Mouse (Mus musculus): ENCODE results near the gene Vps50. TPM values are rescaled to one million over a fixed set of nuclear protein-coding genes. Genes with fewer than 3 reads are reported as not detected.
"Not testable (repeated sequence)": the region's sequence is repeated elsewhere in the genome, so short reads cannot be mapped to it uniquely, and the experiment has no call there.

Vps50 gene
- polyA plus RNA-seq, 1 experiment from 2014 or later = 40.2 TPM

GRCm38 (mm10) chr6:3562301-3562700, 64.1 kb downstream of the Vps50 start:
- H3K4me1 ChIP-seq (ENCODE audit: control insufficient read depth, insufficient read depth, low read length) = no peaks in the 10 kb centered on the region
- H3K9me3 ChIP-seq (replicated peaks; ENCODE audit: control insufficient read depth, low read length) = no peaks in the 10 kb centered on the region
- ATAC-seq (replicated peaks; ENCODE audit: insufficient number of reproducible peaks, low FRiP score, low TSS enrichment, low read depth) (no peak), DNase-seq (ENCODE audit: low spot score) (no peak)
- H3K9ac ChIP-seq (replicated peaks; ENCODE audit: low read length) = no peak overlapping the region
- no peak overlapping the region for H3K4me3 ChIP-seq (ENCODE audit: low read depth, low read length)
- no peaks in the 10 kb centered on the region for H3K27me3 ChIP-seq (ENCODE audit: control insufficient read depth, insufficient read depth, low read length)
- no peak overlapping the region for H3K27ac ChIP-seq (replicated peaks; ENCODE audit: low read depth, low read length)
- H3K4me2 ChIP-seq (ENCODE audit: low read depth, low read length) = no peak overlapping the region
- H3K36me3 ChIP-seq (replicated peaks; ENCODE audit: control insufficient read depth, insufficient read depth, low read depth, low read length) = no peaks in the 10 kb centered on the region

GRCm38 (mm10) chr6:3564118-3564517, 65.9 kb downstream of the Vps50 start:
- not testable (repeated sequence) for H3K4me3 ChIP-seq (ENCODE audit: low read depth, low read length); H3K27ac ChIP-seq (replicated peaks; ENCODE audit: low read depth, low read length); ATAC-seq (replicated peaks; ENCODE audit: insufficient number of reproducible peaks, low FRiP score, low TSS enrichment, low read depth); DNase-seq (ENCODE audit: low spot score); H3K36me3 ChIP-seq (replicated peaks; ENCODE audit: control insufficient read depth, insufficient read depth, low read depth, low read length); H3K27me3 ChIP-seq (ENCODE audit: control insufficient read depth, insufficient read depth, low read length); H3K4me2 ChIP-seq (ENCODE audit: low read depth, low read length); H3K9me3 ChIP-seq (replicated peaks; ENCODE audit: control insufficient read depth, low read length); H3K4me1 ChIP-seq (ENCODE audit: control insufficient read depth, insufficient read depth, low read length); H3K9ac ChIP-seq (replicated peaks; ENCODE audit: low read length)

GRCm38 (mm10) chr6:3565005-3565404, 66.8 kb downstream of the Vps50 start:
- Histone ChIP-seq H3K9ac (replicated peaks; ENCODE audit: low read length) (no peak overlapping the region), H3K27ac (replicated peaks; ENCODE audit: low read depth, low read length) (no peak overlapping the region), H3K9me3 (replicated peaks; ENCODE audit: control insufficient read depth, low read length) (no peaks in the 10 kb centered on the region), H3K27me3 (ENCODE audit: control insufficient read depth, insufficient read depth, low read length) (no peaks in the 10 kb centered on the region), H3K4me3 (ENCODE audit: low read depth, low read length) (no peak overlapping the region), H3K4me2 (ENCODE audit: low read depth, low read length) (no peak overlapping the region), H3K4me1 (ENCODE audit: control insufficient read depth, insufficient read depth, low read length) (no peaks in the 10 kb centered on the region), H3K36me3 (replicated peaks; ENCODE audit: control insufficient read depth, insufficient read depth, low read depth, low read length) (no peaks in the 10 kb centered on the region)
- ATAC-seq (replicated peaks; ENCODE audit: insufficient number of reproducible peaks, low FRiP score, low TSS enrichment, low read depth) (no peak), DNase-seq (ENCODE audit: low spot score) (no peak)
- 89% methylated on average over 4 of the region's 4 CpGs for WGBS

DNA sequence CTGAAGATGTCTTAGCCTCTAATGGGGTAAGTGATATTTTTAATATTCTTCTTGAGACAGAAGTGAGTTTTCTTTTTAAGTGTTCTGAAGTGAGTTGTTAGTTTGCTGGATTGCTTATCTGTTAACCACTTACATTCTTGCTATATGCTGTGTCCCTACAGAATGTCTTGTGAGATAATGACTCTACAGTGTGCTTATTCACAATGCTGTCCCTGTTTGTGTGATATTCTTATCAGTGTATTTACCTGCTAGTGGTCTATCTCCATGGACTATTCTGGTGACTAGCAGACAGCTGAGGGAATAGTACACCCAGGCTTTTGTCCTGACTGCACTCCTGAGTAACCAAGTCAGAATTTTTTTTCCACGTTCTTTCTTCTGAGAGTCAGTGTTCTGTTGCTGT, 67.5 kb downstream of the Vps50 start:
- no peak for DNase-seq (ENCODE audit: low spot score)
- Histone ChIP-seq H3K27ac (replicated peaks; ENCODE audit: low read depth, low read length) (no peak overlapping the region), H3K9me3 (replicated peaks; ENCODE audit: control insufficient read depth, low read length) (no peaks in the 10 kb centered on the region), H3K4me3 (ENCODE audit: low read depth, low read length) (no peak overlapping the region), H3K9ac (replicated peaks; ENCODE audit: low read length) (no peak overlapping the region), H3K36me3 (replicated peaks; ENCODE audit: control insufficient read depth, insufficient read depth, low read depth, low read length) (no peaks in the 10 kb centered on the region), H3K4me1 (ENCODE audit: control insufficient read depth, insufficient read depth, low read length) (no peaks in the 10 kb centered on the region), H3K27me3 (ENCODE audit: control insufficient read depth, insufficient read depth, low read length) (no peaks in the 10 kb centered on the region), H3K4me2 (ENCODE audit: low read depth, low read length) (no peak overlapping the region)
- ATAC-seq (replicated peaks; ENCODE audit: insufficient number of reproducible peaks, low FRiP score, low TSS enrichment, low read depth) = no peak
- WGBS = 87% methylated on average over 1 of the region's 1 CpGs

GRCm38 (mm10) chr6:3567071-3567610, 69.0 kb downstream of the Vps50 start:
- Histone ChIP-seq H3K27ac (replicated peaks; ENCODE audit: low read depth, low read length) (no peak overlapping the region), H3K4me2 (ENCODE audit: low read depth, low read length) (no peak overlapping the region), H3K9ac (replicated peaks; ENCODE audit: low read length) (no peak overlapping the region), H3K36me3 (replicated peaks; ENCODE audit: control insufficient read depth, insufficient read depth, low read depth, low read length) (no peaks in the 10 kb centered on the region), H3K27me3 (ENCODE audit: control insufficient read depth, insufficient read depth, low read length) (no peaks in the 10 kb centered on the region), H3K9me3 (replicated peaks; ENCODE audit: control insufficient read depth, low read length) (no peaks in the 10 kb centered on the region), H3K4me1 (ENCODE audit: control insufficient read depth, insufficient read depth, low read length) (no peaks in the 10 kb centered on the region), H3K4me3 (ENCODE audit: low read depth, low read length) (no peak overlapping the region)
- WGBS = 95% methylated on average over 7 of the region's 7 CpGs
- ATAC-seq (replicated peaks; ENCODE audit: insufficient number of reproducible peaks, low FRiP score, low TSS enrichment, low read depth) (no peak), DNase-seq (ENCODE audit: low spot score) (no peak)

- no peaks in the 10 kb centered on the region for H3K9me3 ChIP-seq (replicated peaks; ENCODE audit: control insufficient read depth, low read length)
- H3K4me2 ChIP-seq (ENCODE audit: low read depth, low read length) = no peak overlapping the region
- no peaks in the 10 kb centered on the region for H3K4me1 ChIP-seq (ENCODE audit: control insufficient read depth, insufficient read depth, low read length)
- no peak for ATAC-seq (replicated peaks; ENCODE audit: insufficient number of reproducible peaks, low FRiP score, low TSS enrichment, low read depth)
- H3K4me3 ChIP-seq (ENCODE audit: low read depth, low read length) = no peak overlapping the region
- no peak for DNase-seq (ENCODE audit: low spot score)
- 89% methylated on average over 2 of the region's 2 CpGs for WGBS
- H3K36me3 ChIP-seq (replicated peaks; ENCODE audit: control insufficient read depth, insufficient read depth, low read depth, low read length) = no peaks in the 10 kb centered on the region
- no peak overlapping the region for H3K9ac ChIP-seq (replicated peaks; ENCODE audit: low read length)
- H3K27ac ChIP-seq (replicated peaks; ENCODE audit: low read depth, low read length) = no peak overlapping the region
- no peaks in the 10 kb centered on the region for H3K27me3 ChIP-seq (ENCODE audit: control insufficient read depth, insufficient read depth, low read length)
These were observed 74.1 kb downstream of the Vps50 start for GRCm38 (mm10) chr6:3572221-3572815.

GRCm38 (mm10) chr6:3573787-3574186, 75.6 kb downstream of the Vps50 start:
- ATAC-seq (replicated peaks; ENCODE audit: insufficient number of reproducible peaks, low FRiP score, low TSS enrichment, low read depth) = no peak
- Histone ChIP-seq H3K9ac (replicated peaks; ENCODE audit: low read length) (no peak overlapping the region), H3K27ac (replicated peaks; ENCODE audit: low read depth, low read length) (no peak overlapping the region), H3K9me3 (replicated peaks; ENCODE audit: control insufficient read depth, low read length) (no peaks in the 10 kb centered on the region), H3K4me3 (ENCODE audit: low read depth, low read length) (no peak overlapping the region), H3K4me1 (ENCODE audit: control insufficient read depth, insufficient read depth, low read length) (no peaks in the 10 kb centered on the region), H3K4me2 (ENCODE audit: low read depth, low read length) (no peak overlapping the region), H3K36me3 (replicated peaks; ENCODE audit: control insufficient read depth, insufficient read depth, low read depth, low read length) (no peaks in the 10 kb centered on the region), H3K27me3 (ENCODE audit: control insufficient read depth, insufficient read depth, low read length) (no peaks in the 10 kb centered on the region)
- DNase-seq (ENCODE audit: low spot score) = no peak
- 94% methylated on average over 8 of the region's 8 CpGs for WGBS

DNA sequence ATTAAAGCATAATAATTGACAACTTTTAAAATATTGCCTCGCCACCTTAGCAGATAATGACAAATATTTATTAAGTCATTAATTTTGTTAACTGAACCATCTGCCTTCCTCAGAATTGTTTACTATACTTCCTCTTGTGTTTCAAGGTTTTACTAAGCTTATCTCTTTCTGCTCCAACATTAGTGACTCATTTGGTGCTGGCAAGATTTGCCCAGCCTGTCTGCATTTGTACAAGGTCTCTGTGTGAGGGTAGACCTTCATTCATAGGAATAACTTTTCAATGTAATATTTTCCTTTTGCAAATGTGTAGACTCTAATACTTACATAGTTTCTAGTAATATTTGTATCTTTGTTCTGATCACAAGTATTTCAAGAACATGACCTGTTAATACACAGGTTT, 87.2 kb downstream of the Vps50 start:
- H3K9me3 ChIP-seq (replicated peaks; ENCODE audit: control insufficient read depth, low read length) = no peaks in the 10 kb centered on the region
- WGBS = 93% methylated on average over 1 of the region's 1 CpGs
- no peaks in the 10 kb centered on the region for H3K4me1 ChIP-seq (ENCODE audit: control insufficient read depth, insufficient read depth, low read length)
- no peak overlapping the region for H3K27ac ChIP-seq (replicated peaks; ENCODE audit: low read depth, low read length)
- no peaks in the 10 kb centered on the region for H3K27me3 ChIP-seq (ENCODE audit: control insufficient read depth, insufficient read depth, low read length)
- H3K4me2 ChIP-seq (ENCODE audit: low read depth, low read length) = no peak overlapping the region
- DNase-seq (ENCODE audit: low spot score) (no peak), ATAC-seq (replicated peaks; ENCODE audit: insufficient number of reproducible peaks, low FRiP score, low TSS enrichment, low read depth) (no peak)
- no peak overlapping the region for H3K9ac ChIP-seq (replicated peaks; ENCODE audit: low read length)
- no peaks in the 10 kb centered on the region for H3K36me3 ChIP-seq (replicated peaks; ENCODE audit: control insufficient read depth, insufficient read depth, low read depth, low read length)
- H3K4me3 ChIP-seq (ENCODE audit: low read depth, low read length) = no peak overlapping the region
